In genomic region chr6:91718603-91719002, GRCm38 (mm10) we compare ENCODE assay signal across 9 mouse cellular contexts. TPM values are rescaled to one million over a fixed set of nuclear protein-coding genes. Genes with fewer than 3 reads are reported as not detected.
DNase-seq lines count a peak whose midpoint lies in the region; ATAC-seq and TF ChIP-seq lines count a peak whose summit lies in the region.
"Had no signal": no experiment of that assay in that cellular context is flagged by ENCODE, and none has a peak within 500 bp of the region (broad histone marks: within the 10 kb centered on the region; RNA-seq: fewer than 3 reads in every experiment).

No protein-coding gene starts in this region.

- no peak overlapping the region for H3K4me2 ChIP-seq in forebrain, embryonic 16.5 days (ENCODE audit: low read length)

- no peaks in the 10 kb centered on the region for H3K27me3 ChIP-seq in heart, embryonic 10.5 days (ENCODE audit: insufficient read depth, poor library complexity, severe bottlenecking)
- H3K27me3 ChIP-seq in forebrain, embryonic 16.5 days (replicated peaks; ENCODE audit: control insufficient read depth, insufficient read depth, low read length), result no peaks in the 10 kb centered on the region

- H3K79me2 ChIP-seq in macrophage (ENCODE audit: inconsistent target), result peaks cover 97% of the 10 kb centered on the region

- intact Hi-C loops in left cerebral cortex, postnatal 4 days (cut with DNase I), result no loop called here

- H3K4me3 ChIP-seq in heart, embryonic 10.5 days, result no peak overlapping the region
- no peak overlapping the region for H3K4me3 ChIP-seq in bone marrow macrophage, adult 2 months (ENCODE audit: insufficient read depth, low read length)
- no peak overlapping the region for H3K4me3 ChIP-seq in forebrain, embryonic 16.5 days (replicated peaks; ENCODE audit: low read length)
- H3K4me3 ChIP-seq in macrophage (ENCODE audit: inconsistent target), result no peak overlapping the region

- 73% methylated on average over 3 of the region's 3 CpGs for WGBS in heart, embryonic 10.5 days
- 36% methylated on average over 3 of the region's 3 CpGs for whole genome bisulfite sequencing in forebrain, embryonic 16.5 days
- WGBS in macrophage (ENCODE audit: missing documents), result 78% methylated on average over 1 of the region's 3 CpGs

- TF ChIP-seq CTCF in bone marrow macrophage, adult 2 months (IDR thresholded peaks at IDR 0.05; ENCODE audit: low read depth, low read length), result no peak

- peak; percentile 5; the same call in 1 of the 2 replicates for ATAC-seq in forebrain, embryonic 16.5 days
- ATAC-seq in erythroid progenitor cell, adult 5-6 weeks (replicated peaks; ENCODE audit: low FRiP score, poor library complexity, severe bottlenecking), result no peak

- DNase-seq in heart, embryonic 10.5 days (ENCODE audit: low spot score), result no peak
- no peak for DNase-seq in heart, postnatal 4 days
- DNase-seq in left cerebral cortex, postnatal 4 days, result no peak
- no peak for DNase-seq in T-cell, adult 2 months (ENCODE audit: low spot score)
- DNase-seq: cerebellum, adult 11-12 months had no signal

- H3K27ac ChIP-seq in heart, embryonic 10.5 days, result peak overlapping the region; percentile 65; the same call in 1 of the 2 replicates
- H3K27ac ChIP-seq in bone marrow macrophage, adult 2 months (ENCODE audit: insufficient read depth, low read depth, low read length), result peak overlapping the region; percentile 21
- H3K27ac ChIP-seq in forebrain, embryonic 16.5 days (ENCODE audit: low read length), result peak overlapping the region; percentile 83
- H3K27ac ChIP-seq in macrophage, result peak overlapping the region; percentile 99

- peaks cover 35% of the 10 kb centered on the region for H3K36me3 ChIP-seq in heart, embryonic 10.5 days
- peaks cover 8% of the 10 kb centered on the region for H3K36me3 ChIP-seq in forebrain, embryonic 16.5 days (ENCODE audit: control insufficient read depth, insufficient read depth)
- peaks cover 44% of the 10 kb centered on the region for H3K36me3 ChIP-seq in macrophage (ENCODE audit: inconsistent target)

- 0 out of 2 replicates have a peak overlapping the region, but pooled peaks have one; percentile 6 for H3K9ac ChIP-seq in forebrain, embryonic 16.5 days (replicated peaks; ENCODE audit: low read depth, low read length)

- H3K9me3 ChIP-seq in heart, embryonic 10.5 days, result no peaks in the 10 kb centered on the region
- no peaks in the 10 kb centered on the region for H3K9me3 ChIP-seq in forebrain, embryonic 16.5 days (ENCODE audit: control insufficient read depth, low read length)

- TF ChIP-seq POLR2A in bone marrow macrophage, adult 2 months (IDR thresholded peaks at IDR 0.05; ENCODE audit: borderline replicate concordance, low read depth, low read length), result no peak

- H3K4me1 ChIP-seq in heart, embryonic 10.5 days, result peaks cover 47% of the 10 kb centered on the region
- H3K4me1 ChIP-seq in bone marrow macrophage, adult 2 months (ENCODE audit: control insufficient read depth, insufficient read depth, low read length), result peaks cover 56% of the 10 kb centered on the region
- H3K4me1 ChIP-seq in forebrain, embryonic 16.5 days (replicated peaks; ENCODE audit: control insufficient read depth, insufficient read depth, low read length), result peaks cover 37% of the 10 kb centered on the region

RNA-seq across cellular contexts. Expression of gene Slc6a6, which starts 34.8 kb away (rescaled TPM):
- polyA plus RNA-seq in heart, embryonic 10.5 days (2016; fragmentation: Nextera tagmentation; extraction: Ambion mirVana), result 56.6 and 69.3 TPM in 2 replicates
- 100 to 1,000 TPM; 142 to 158 TPM for total RNA-seq in heart, postnatal 4 days (2021)
- 510 and 575 TPM in 2 replicates for polyA plus RNA-seq in bone marrow macrophage, adult 2 months (2012; ENCODE audit: insufficient read depth, insufficient read length, missing spikeins)
- polyA plus RNA-seq in forebrain, embryonic 16.5 days (2015; fragmentation: Nextera tagmentation; extraction: Ambion mirVana), result 98.6 and 107 TPM in 2 replicates
- total RNA-seq in macrophage (2018; cell fraction: chromatin; rRNA removed), result 1,000 to 10,000 TPM in 22 of 26 experiments, 100 to 1,000 TPM in 4; 867 to 1,969 (median 1,342) TPM
- total RNA-seq in macrophage (2018; cell fraction: cytosol; rRNA removed), result 100 to 1,000 TPM; 407 to 728 (median 545) TPM
- 1,000 to 10,000 TPM in 22 of 26 experiments, 100 to 1,000 TPM in 4; 893 to 1,549 (median 1,266) TPM for total RNA-seq in macrophage (2018; cell fraction: nucleus; rRNA removed)
- 290 to 451 TPM (median 423 TPM) in 3 replicates for polyA plus RNA-seq in macrophage (2018)
- 25.6 and 25.9 TPM in 2 replicates for total RNA-seq in erythroid progenitor cell, adult 5-6 weeks (2015; ENCODE audit: low replicate concordance)
- 9.8 and 10.9 TPM in 2 replicates for total RNA-seq in erythroid progenitor cell, adult 5-6 weeks (2017; ENCODE audit: low replicate concordance)
- total RNA-seq in left cerebral cortex, postnatal 4 days (2021), result 100 to 1,000 TPM; 214 to 227 TPM

Comparison
In these comparisons a context has a peak if more than half of its experiments do, and no peak if none do; other contexts are left out.
1. H3K27ac ChIP-seq: peak in every context shown above with its lines; median percentile 99 in macrophage; 83 in forebrain, embryonic 16.5 days; 65 in heart, embryonic 10.5 days; 21 in bone marrow macrophage, adult 2 months.